Mouse (Mus musculus) stomach, postnatal 0 days (tissue): ENCODE measurements at regions not wholly inside any gene's neighbourhood (a gene's known extent, or its start where the extent isn't known, plus 50 kb on each side); places are given as distances from the start of the nearest gene placed in this dataset.
A peak's percentile ranks its signal among the peaks of the same experiment; 100 is the strongest.
"Not testable (repeated sequence)": the region's sequence is repeated elsewhere in the genome, so short reads cannot be mapped to it uniquely, and the experiment has no call there.

Experiments
- ATAC-seq: fragments of 200-750 bp; cut with Nextera tagmentation; 2 replicates; pipeline ENCODE4 v1.8.0; 2017; ENCODE audit not compliant: low FRiP score, low TSS enrichment
- DNase-seq: peaks from one replicate; pipeline ENCODE4 v3.0.0-alpha.2; 2016; ENCODE audit warnings: low spot score
- H3K27ac ChIP-seq: fragments of 300-500 bp; sonication (generic); replicated peaks from 2 replicates; pipeline ENCODE4 v1.5.1; 2014; ENCODE audit warnings: mild to moderate bottlenecking, control low read depth
- H3K27me3 ChIP-seq: fragments of 300-500 bp; sonication (generic); 2 replicates; pipeline ENCODE4 v1.6.1; 2014; ENCODE audit warnings: low read length; ENCODE audit not compliant: control insufficient read depth, insufficient read depth
- H3K36me3 ChIP-seq: fragments of 300-500 bp; sonication (generic); 2 replicates; pipeline ENCODE4 v1.6.1; 2014; ENCODE audit warnings: low read length, mixed read lengths; ENCODE audit not compliant: control insufficient read depth, insufficient read depth
- H3K4me1 ChIP-seq: fragments of 300-500 bp; sonication (generic); replicated peaks from 2 replicates; pipeline ENCODE4 v1.6.1; 2014; ENCODE audit warnings: antibody characterized with exemption; ENCODE audit not compliant: control insufficient read depth, insufficient read depth
- H3K4me2 ChIP-seq: fragments of 300-500 bp; sonication (generic); replicated peaks from 2 replicates; pipeline ENCODE4 v1.6.1; 2014; ENCODE audit warnings: low read depth, mild to moderate bottlenecking, control low read depth, moderate library complexity
- H3K4me3 ChIP-seq: fragments of 300-500 bp; sonication (generic); 2 replicates; pipeline ENCODE4 v1.5.1; 2014; ENCODE audit warnings: low read depth, low read length, control low read depth
- H3K9ac ChIP-seq: fragments of 300-500 bp; sonication (generic); 2 replicates; pipeline ENCODE4 v1.6.1; 2014; ENCODE audit warnings: mild to moderate bottlenecking, low read length, control low read depth, mixed read lengths
- H3K9me3 ChIP-seq: fragments of 300-500 bp; sonication (generic); 2 replicates; pipeline ENCODE4 v1.6.1; 2016; ENCODE audit warnings: low read length; ENCODE audit not compliant: control insufficient read depth
- CTCF ChIP-seq: IDR thresholded peaks from 2 replicates; pipeline ENCODE4 v1.5.1; 2016; ENCODE audit warnings: antibody characterized with exemption, low read depth, mild to moderate bottlenecking, moderate library complexity
- EP300 ChIP-seq: optimal IDR thresholded peaks from 2 replicates; pipeline ENCODE3; 2016; ENCODE audit warnings: antibody characterized with exemption
- WGBS: fragments of 180-500 bp; shearing (Covaris S2); extraction: QIAGEN DNeasy Blood & Tissue Kit; methylation state at CpG from one replicate; pipeline ENCODE4 v1.1.7; 2014; 5-methylcytosine and 5-hydroxymethylcytosine counted together

DNA sequence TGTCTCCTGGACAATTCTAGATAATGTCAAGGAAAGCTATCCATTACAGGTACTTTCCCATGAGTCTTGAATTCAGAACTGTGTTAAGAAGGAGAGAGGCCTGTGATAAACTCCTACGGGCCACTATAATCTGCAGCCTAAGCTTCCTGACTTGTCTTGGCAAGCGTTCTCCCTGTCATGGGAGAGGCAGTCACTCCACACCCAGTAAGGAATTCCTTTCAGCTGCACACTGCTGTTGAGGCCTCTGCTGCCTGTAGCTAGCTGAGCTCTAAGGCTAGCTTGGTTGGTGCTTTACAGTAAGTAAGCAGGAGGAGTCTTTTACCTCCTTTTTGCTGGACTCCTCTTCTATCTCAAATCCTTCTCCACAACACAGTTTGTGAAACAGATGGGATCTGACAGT, 224.2 kb downstream of the Nucb2 start:
- DNase-seq, result no peak
- ATAC-seq, result peak; percentile 42; the same call in 1 of the 2 replicates
- Histone ChIP-seq H3K27me3 (no peaks in the 10 kb centered on the region), H3K27ac (0 out of 2 replicates have a peak overlapping the region, but pooled peaks have one; percentile 4), H3K36me3 (no peaks in the 10 kb centered on the region), H3K4me2 (no peak overlapping the region), H3K9ac (no peak overlapping the region), H3K4me1 (no peaks in the 10 kb centered on the region), H3K4me3 (no peak overlapping the region), H3K9me3 (no peaks in the 10 kb centered on the region)
- 20% methylated on average over 2 of the region's 2 CpGs for WGBS
- no peak for TF ChIP-seq CTCF
- no peak for TF ChIP-seq EP300

DNA sequence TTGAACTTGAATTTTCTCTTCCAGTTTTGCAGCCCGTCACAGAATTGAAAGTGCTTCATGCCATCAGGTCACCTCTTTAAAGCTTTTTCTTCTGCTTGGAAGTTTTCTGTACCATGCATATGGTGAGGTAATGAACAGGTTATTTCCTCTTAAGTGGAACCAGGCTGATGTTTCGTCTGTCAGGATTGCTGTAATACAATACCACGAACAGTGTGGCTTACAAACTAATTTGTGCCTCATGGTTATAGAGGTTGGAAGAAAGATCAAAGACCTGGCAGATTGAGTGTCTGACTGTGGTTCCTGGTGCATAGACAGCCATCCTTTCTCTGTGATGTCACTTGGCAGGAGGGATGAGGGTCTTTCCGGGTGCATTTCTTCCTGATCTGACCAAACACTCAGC, 225.6 kb downstream of the Nucb2 start:
- H3K4me2 ChIP-seq, result no peak overlapping the region
- DNase-seq (no peak), ATAC-seq (no peak)
- H3K4me3 ChIP-seq, result no peak overlapping the region
- no peaks in the 10 kb centered on the region for H3K36me3 ChIP-seq
- no peaks in the 10 kb centered on the region for H3K27me3 ChIP-seq
- H3K4me1 ChIP-seq, result no peaks in the 10 kb centered on the region
- no peak overlapping the region for H3K9ac ChIP-seq
- no peaks in the 10 kb centered on the region for H3K9me3 ChIP-seq
- 56% methylated on average over 4 of the region's 4 CpGs for WGBS
- H3K27ac ChIP-seq, result no peak overlapping the region
- no peak for TF ChIP-seq CTCF
- no peak for TF ChIP-seq EP300

GRCm38 (mm10) chr7:116735676-116736075, 231.5 kb downstream of the Nucb2 start:
- 68% methylated on average over 3 of the region's 3 CpGs for WGBS
- TF ChIP-seq CTCF (no peak), EP300 (no peak)
- no peak for ATAC-seq
- H3K27me3 ChIP-seq, result no peaks in the 10 kb centered on the region
- H3K4me2 ChIP-seq, result no peak overlapping the region
- H3K9me3 ChIP-seq, result no peaks in the 10 kb centered on the region
- H3K36me3 ChIP-seq, result no peaks in the 10 kb centered on the region
- no peak overlapping the region for H3K4me3 ChIP-seq
- DNase-seq, result no peak
- H3K9ac ChIP-seq, result no peak overlapping the region
- no peak overlapping the region for H3K27ac ChIP-seq
- H3K4me1 ChIP-seq, result no peaks in the 10 kb centered on the region

DNA sequence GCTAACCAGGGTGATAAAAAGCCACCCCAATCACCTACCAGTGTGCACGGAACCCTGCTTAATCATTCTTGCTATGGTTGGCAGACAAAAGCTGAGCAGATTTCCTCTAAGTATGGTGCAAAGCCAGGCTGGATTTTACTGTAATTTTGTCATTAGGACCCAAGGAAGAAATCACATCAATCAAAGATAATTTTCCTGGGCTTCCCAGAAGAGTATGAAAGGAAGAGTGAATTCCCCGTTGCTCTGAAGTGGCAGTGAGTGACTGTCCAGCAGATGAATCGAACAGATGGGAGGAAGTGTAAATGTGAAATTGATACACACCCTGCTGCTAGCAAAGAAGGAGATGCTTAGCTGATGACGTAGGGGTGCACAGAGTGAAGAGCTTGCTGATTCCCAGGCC, 232.2 kb downstream of the Nucb2 start:
- no peak overlapping the region for H3K27ac ChIP-seq
- H3K27me3 ChIP-seq, result no peaks in the 10 kb centered on the region
- no peaks in the 10 kb centered on the region for H3K9me3 ChIP-seq
- DNase-seq (no peak), ATAC-seq (no peak)
- H3K4me2 ChIP-seq, result no peak overlapping the region
- no peak for TF ChIP-seq CTCF
- no peak for TF ChIP-seq EP300
- no peak overlapping the region for H3K4me3 ChIP-seq
- WGBS, result 51% methylated on average over 4 of the region's 4 CpGs
- H3K9ac ChIP-seq, result no peak overlapping the region
- no peaks in the 10 kb centered on the region for H3K4me1 ChIP-seq
- no peaks in the 10 kb centered on the region for H3K36me3 ChIP-seq

GRCm38 (mm10) chr7:116738009-116738408, 233.8 kb downstream of the Nucb2 start:
- H3K4me3 ChIP-seq, result no peak overlapping the region
- no peak overlapping the region for H3K9ac ChIP-seq
- ATAC-seq, result no peak
- no peaks in the 10 kb centered on the region for H3K36me3 ChIP-seq
- no peaks in the 10 kb centered on the region for H3K27me3 ChIP-seq
- no peak overlapping the region for H3K4me2 ChIP-seq
- H3K4me1 ChIP-seq, result no peaks in the 10 kb centered on the region
- no peak for DNase-seq
- H3K9me3 ChIP-seq, result no peaks in the 10 kb centered on the region
- H3K27ac ChIP-seq, result no peak overlapping the region
- WGBS, result 91% methylated on average over 4 of the region's 4 CpGs
- TF ChIP-seq EP300 (no peak), CTCF (no peak)

- Histone ChIP-seq H3K4me2 (no peak overlapping the region), H3K36me3 (no peaks in the 10 kb centered on the region), H3K27me3 (no peaks in the 10 kb centered on the region), H3K9ac (no peak overlapping the region), H3K4me3 (no peak overlapping the region), H3K4me1 (no peaks in the 10 kb centered on the region), H3K9me3 (no peaks in the 10 kb centered on the region), H3K27ac (no peak overlapping the region)
- ATAC-seq (no peak), DNase-seq (no peak)
- TF ChIP-seq EP300, result no peak
- no peak for TF ChIP-seq CTCF
These were observed 250.4 kb downstream of the Nucb2 start for GRCm38 (mm10) chr7:116754556-116754955.

DNA sequence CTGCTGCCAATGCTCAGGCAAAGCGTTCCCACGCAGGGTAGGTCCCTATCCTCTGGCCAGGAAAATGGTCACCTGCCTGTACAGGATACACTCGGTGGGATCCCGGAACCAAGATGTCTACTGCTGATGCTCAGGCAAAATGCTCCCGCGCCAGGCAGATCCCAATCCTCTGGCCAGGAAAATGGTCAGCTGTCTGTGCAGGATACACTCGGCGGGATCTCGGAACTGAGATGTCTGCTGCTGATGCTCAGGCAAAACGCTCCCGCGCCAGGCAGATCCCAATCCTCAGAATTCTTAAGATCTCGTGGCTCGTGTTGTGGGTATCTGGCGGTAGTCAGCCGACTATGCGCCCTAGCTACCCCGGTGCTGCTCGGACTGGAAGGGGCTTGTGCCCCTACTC, 288.0 kb downstream of the Nucb2 start:
- WGBS, result 90% methylated on average over 19 of the region's 19 CpGs
- ATAC-seq, H3K9ac ChIP-seq, H3K27ac ChIP-seq, H3K27me3 ChIP-seq, H3K36me3 ChIP-seq, H3K4me3 ChIP-seq, H3K4me2 ChIP-seq, H3K9me3 ChIP-seq, DNase-seq, H3K4me1 ChIP-seq: not testable (repeated sequence)
